Mouse (Mus musculus) cerebellum, postnatal 4 days (tissue): ENCODE measurements around the gene Nanos3.

Source experiments
- DNase-seq, 2 experiments: peaks; one replicate each; pipeline ENCODE4 v3.0.0; 2022; ENCODE audit warnings: low spot score in 2 of 2, mixed read lengths in 1 of 2

Nanos3 gene

GRCm38 (mm10) chr8:84184085-84185043, 653 bp downstream of the Nanos3 start:
- DNase-seq, result no peak

GRCm38 (mm10) chr8:84183261-84184084, 1.5 kb downstream of the Nanos3 start:
- DNase-seq, result peak in 1 of 2 experiments; percentile 64

- no peak for DNase-seq
These were observed 2.2 kb downstream of the Nanos3 start for GRCm38 (mm10) chr8:84182833-84183232.

GRCm38 (mm10) chr8:84180530-84181190, 4.4 kb downstream of the Nanos3 start:
- DNase-seq, result peak in 1 of 2 experiments; percentile 46

GRCm38 (mm10) chr8:84179946-84180345, 5.1 kb downstream of the Nanos3 start:
- no peak for DNase-seq

GRCm38 (mm10) chr8:84178592-84178991, 6.4 kb downstream of the Nanos3 start:
- DNase-seq, result no peak

GRCm38 (mm10) chr8:84177405-84177804, 7.6 kb downstream of the Nanos3 start:
- DNase-seq, result no peak

- DNase-seq, result no peak
These were observed 8.5 kb downstream of the Nanos3 start for GRCm38 (mm10) chr8:84176560-84176959.

- DNase-seq, result no peak
These were observed 11.2 kb downstream of the Nanos3 start for GRCm38 (mm10) chr8:84173861-84174260.

GRCm38 (mm10) chr8:84170096-84170495, 14.9 kb downstream of the Nanos3 start:
- no peak for DNase-seq

GRCm38 (mm10) chr8:84167696-84168095, 17.3 kb downstream of the Nanos3 start:
- no peak for DNase-seq

GRCm38 (mm10) chr8:84157620-84158019, 27.4 kb downstream of the Nanos3 start:
- no peak for DNase-seq

GRCm38 (mm10) chr8:84149181-84149580, 35.8 kb downstream of the Nanos3 start:
- no peak for DNase-seq

- no peak for DNase-seq
These were observed 36.5 kb downstream of the Nanos3 start for GRCm38 (mm10) chr8:84148531-84148850.

GRCm38 (mm10) chr8:84147769-84148530, 37.1 kb downstream of the Nanos3 start, which contains the start of the genes Cc2d1a and 4930432K21Rik:
Gene Cc2d1a (minus strand): TSS chr8:84147936.
Gene 4930432K21Rik (plus strand): TSS chr8:84148025.
- DNase-seq, result peak; percentile 79 to 87

GRCm38 (mm10) chr8:84147324-84147766, 37.7 kb downstream of the Nanos3 start:
- no peak for DNase-seq

- no peak for DNase-seq
These were observed 40.3 kb downstream of the Nanos3 start for GRCm38 (mm10) chr8:84144636-84145245.

- DNase-seq, result no peak
These were observed 44.2 kb downstream of the Nanos3 start for GRCm38 (mm10) chr8:84140838-84141237.

- DNase-seq, result no peak
These were observed 47.2 kb downstream of the Nanos3 start for GRCm38 (mm10) chr8:84137848-84138247.

GRCm38 (mm10) chr8:84132225-84132624, 52.8 kb downstream of the Nanos3 start:
- DNase-seq, result no peak

- peak in 1 of 2 experiments; percentile 41 for DNase-seq
These were observed 54.2 kb downstream of the Nanos3 start for GRCm38 (mm10) chr8:84130806-84131205.
